Mouse (Mus musculus) urinary bladder, postnatal 10 days (tissue): Measurements from ENCODE around the gene Gm10073.

Experiments used
- DNase-seq: peaks from one replicate; pipeline ENCODE4 v3.0.0; 2022; ENCODE audit warnings: low spot score

Gm10073 gene

GRCm38 (mm10) chr8:106550906-106551305, 22.4 kb downstream of the Gm10073 start:
- no peak for DNase-seq

GRCm38 (mm10) chr8:106548366-106548936, 24.8 kb downstream of the Gm10073 start:
- no peak for DNase-seq

GRCm38 (mm10) chr8:106546746-106547145, 26.5 kb downstream of the Gm10073 start:
- DNase-seq, result no peak

- DNase-seq, result no peak
Observed at GRCm38 (mm10) chr8:106545149-106545548, 28.1 kb downstream of the Gm10073 start.

- no peak for DNase-seq
Observed at GRCm38 (mm10) chr8:106543043-106543442, 30.2 kb downstream of the Gm10073 start.

- DNase-seq, result no peak
Observed at GRCm38 (mm10) chr8:106541002-106541401, 32.3 kb downstream of the Gm10073 start.

GRCm38 (mm10) chr8:106539193-106539592, 34.1 kb downstream of the Gm10073 start:
- no peak for DNase-seq

- DNase-seq, result no peak
Observed at GRCm38 (mm10) chr8:106535448-106535847, 37.8 kb downstream of the Gm10073 start.

- no peak for DNase-seq
Observed at GRCm38 (mm10) chr8:106534449-106534848, 38.8 kb downstream of the Gm10073 start.

- no peak for DNase-seq
Observed at GRCm38 (mm10) chr8:106533709-106534108, 39.6 kb downstream of the Gm10073 start.

GRCm38 (mm10) chr8:106530566-106530965, 42.7 kb downstream of the Gm10073 start:
- no peak for DNase-seq

GRCm38 (mm10) chr8:106529885-106530482, 43.3 kb downstream of the Gm10073 start:
- DNase-seq, result no peak

GRCm38 (mm10) chr8:106528596-106529249, 44.5 kb downstream of the Gm10073 start:
- no peak for DNase-seq

GRCm38 (mm10) chr8:106527241-106528036, 45.8 kb downstream of the Gm10073 start:
- DNase-seq, result no peak

GRCm38 (mm10) chr8:106526725-106527124, 46.5 kb downstream of the Gm10073 start:
- no peak for DNase-seq
